9 mouse cellular contexts compared by ENCODE assay signal in the genomic region with DNA sequence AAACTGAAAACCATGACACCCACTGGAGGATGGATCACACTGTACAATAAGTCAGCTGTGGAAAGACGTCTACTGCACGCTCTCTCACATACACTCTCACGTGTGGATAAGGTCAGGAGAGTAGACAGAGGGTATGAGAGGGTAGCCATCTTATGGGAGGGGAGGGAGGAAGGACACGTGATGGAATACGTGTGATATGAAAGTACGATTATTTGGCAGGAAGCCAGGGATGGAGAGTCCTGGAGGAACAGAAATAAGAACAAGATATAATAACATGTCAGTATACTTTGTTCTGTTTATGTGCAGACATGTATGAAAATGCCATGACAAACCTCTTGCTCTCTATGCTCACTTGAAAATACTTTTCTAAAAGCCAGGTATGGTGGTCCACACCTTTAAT.
"Had no signal": no experiment of that assay in that cellular context is flagged by ENCODE, and none has a peak within 500 bp of the region (broad histone marks: within the 10 kb centered on the region; RNA-seq: fewer than 3 reads in every experiment).

No protein-coding gene starts in this region.

- ATAC-seq: midbrain, embryonic 13.5 days had no signal

- H3K9ac ChIP-seq: liver, embryonic 15.5 days; midbrain, embryonic 13.5 days; stomach, embryonic 15.5 days had no signal

- H3K9me3 ChIP-seq: limb, embryonic 10.5 days; liver, embryonic 15.5 days; midbrain, embryonic 13.5 days; stomach, embryonic 15.5 days had no signal

- H3K27me3 ChIP-seq: liver, embryonic 15.5 days; midbrain, embryonic 13.5 days; stomach, embryonic 15.5 days had no signal

- H3K27ac ChIP-seq: limb, embryonic 10.5 days; liver, embryonic 15.5 days; midbrain, embryonic 13.5 days; stomach, embryonic 15.5 days had no signal

- H3K4me3 ChIP-seq: left cerebral cortex, adult 2 months; limb, embryonic 10.5 days; liver, embryonic 15.5 days; midbrain, embryonic 13.5 days; stomach, embryonic 15.5 days had no signal

- DNase-seq: right cerebral cortex, postnatal 14 days; thymus, adult 2 months; thymus, postnatal 25 days had no signal

- H3K4me2 ChIP-seq: liver, embryonic 11.5 days; liver, embryonic 15.5 days; midbrain, embryonic 13.5 days; stomach, embryonic 15.5 days had no signal
